18 mouse cellular contexts compared by ENCODE assay signal in the genomic region with DNA sequence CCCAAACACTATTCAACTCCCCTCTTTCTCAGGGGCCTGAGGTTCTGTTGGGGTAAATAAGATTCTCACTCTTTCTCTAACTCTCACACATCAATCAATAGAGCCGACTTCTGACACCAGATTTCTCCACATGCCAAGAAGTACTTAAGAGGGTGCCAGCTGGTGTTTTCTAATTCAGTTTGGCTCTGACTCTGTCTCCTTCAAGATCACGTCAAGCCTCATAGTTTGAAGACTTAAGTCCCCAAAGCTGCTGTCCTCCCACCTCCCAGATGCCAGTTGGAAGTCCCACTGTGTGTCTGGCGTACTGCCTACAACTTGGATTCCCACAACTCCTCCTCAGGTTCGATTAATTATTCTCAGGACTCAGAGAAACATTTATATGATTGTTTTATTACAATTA. TPM values are rescaled to one million over a fixed set of nuclear protein-coding genes. Genes with fewer than 3 reads are reported as not detected.
DNase-seq lines count a peak whose midpoint lies in the region; ATAC-seq and TF ChIP-seq lines count a peak whose summit lies in the region.
"Had no signal": no experiment of that assay in that cellular context is flagged by ENCODE, and none has a peak within 500 bp of the region (broad histone marks: within the 10 kb centered on the region; RNA-seq: fewer than 3 reads in every experiment).

No protein-coding gene starts in this region.

- no peak overlapping the region for H3K9ac ChIP-seq in midbrain, postnatal 0 days (replicated peaks; ENCODE audit: low read length, poor library complexity, severe bottlenecking)
- H3K9ac ChIP-seq in midbrain, embryonic 14.5 days (replicated peaks; ENCODE audit: low read length) = no peak overlapping the region
- H3K9ac ChIP-seq in forebrain, embryonic 16.5 days (replicated peaks; ENCODE audit: low read depth, low read length) = no peak overlapping the region
- H3K9ac ChIP-seq: heart, embryonic 13.5 days; liver, embryonic 12.5 days; lung, embryonic 14.5 days; neural tube, embryonic 15.5 days had no signal

- H3K27me3 ChIP-seq in heart, embryonic 10.5 days (ENCODE audit: insufficient read depth, poor library complexity, severe bottlenecking) = no peaks in the 10 kb centered on the region
- H3K27me3 ChIP-seq in midbrain, postnatal 0 days (ENCODE audit: insufficient read depth, low read length) = no peaks in the 10 kb centered on the region
- no peaks in the 10 kb centered on the region for H3K27me3 ChIP-seq in midbrain, embryonic 14.5 days (ENCODE audit: control insufficient read depth, insufficient read depth, low read length)
- no peaks in the 10 kb centered on the region for H3K27me3 ChIP-seq in forebrain, embryonic 16.5 days (replicated peaks; ENCODE audit: control insufficient read depth, insufficient read depth, low read length)
- H3K27me3 ChIP-seq: heart, embryonic 13.5 days; liver, embryonic 12.5 days; neural tube, embryonic 15.5 days; Patski had no signal

- no peak overlapping the region for H3K4me2 ChIP-seq in midbrain, postnatal 0 days (ENCODE audit: low read depth, low read length, poor library complexity, severe bottlenecking)
- H3K4me2 ChIP-seq in midbrain, embryonic 14.5 days (ENCODE audit: low read length) = no peak overlapping the region
- H3K4me2 ChIP-seq in forebrain, embryonic 16.5 days (ENCODE audit: low read length) = no peak overlapping the region
- H3K4me2 ChIP-seq: heart, embryonic 13.5 days; liver, embryonic 12.5 days; lung, embryonic 14.5 days; midbrain, embryonic 11.5 days; neural tube, embryonic 15.5 days had no signal

- no peaks in the 10 kb centered on the region for H3K36me3 ChIP-seq in heart, embryonic 10.5 days
- no peaks in the 10 kb centered on the region for H3K36me3 ChIP-seq in midbrain, postnatal 0 days (ENCODE audit: insufficient read depth, low read length)
- H3K36me3 ChIP-seq in midbrain, embryonic 14.5 days (ENCODE audit: control insufficient read depth, insufficient read depth, low read length) = no peaks in the 10 kb centered on the region
- H3K36me3 ChIP-seq in forebrain, embryonic 16.5 days (ENCODE audit: control insufficient read depth, insufficient read depth) = no peaks in the 10 kb centered on the region
- H3K36me3 ChIP-seq: heart, embryonic 13.5 days; liver, embryonic 12.5 days; neural tube, embryonic 15.5 days had no signal

- peak; percentile 56 for DNase-seq in heart, adult 11 months
- no peak for DNase-seq in heart, embryonic 10.5 days (ENCODE audit: low spot score)
- DNase-seq in midbrain, postnatal 0 days (ENCODE audit: low spot score) = peak; percentile 49
- no peak for DNase-seq in midbrain, embryonic 14.5 days
- DNase-seq in urinary bladder, postnatal 14 days (ENCODE audit: low spot score) = no peak
- no peak for DNase-seq in kidney, adult 18-20 months
- DNase-seq: adrenal gland, postnatal 36 days; heart, postnatal 36 days; lung, embryonic 14.5 days; lung, postnatal 4 days had no signal

- no peaks in the 10 kb centered on the region for H3K9me3 ChIP-seq in heart, embryonic 10.5 days
- no peaks in the 10 kb centered on the region for H3K9me3 ChIP-seq in midbrain, postnatal 0 days (ENCODE audit: low read length)
- H3K9me3 ChIP-seq in midbrain, embryonic 14.5 days (ENCODE audit: control insufficient read depth, low read length) = no peaks in the 10 kb centered on the region
- no peaks in the 10 kb centered on the region for H3K9me3 ChIP-seq in forebrain, embryonic 16.5 days (ENCODE audit: control insufficient read depth, low read length)
- H3K9me3 ChIP-seq: heart, embryonic 13.5 days; liver, embryonic 12.5 days; neural tube, embryonic 15.5 days had no signal

- peaks cover 9% of the 10 kb centered on the region for H3K4me1 ChIP-seq in heart, embryonic 10.5 days
- H3K4me1 ChIP-seq in midbrain, postnatal 0 days (ENCODE audit: insufficient read depth, low read length) = no peaks in the 10 kb centered on the region
- H3K4me1 ChIP-seq in midbrain, embryonic 14.5 days (ENCODE audit: control insufficient read depth, insufficient read depth, low read length) = no peaks in the 10 kb centered on the region
- 0 out of 2 replicates have a peak, but pooled peaks cover 10% of the 10 kb centered on the region for H3K4me1 ChIP-seq in forebrain, embryonic 16.5 days (replicated peaks; ENCODE audit: control insufficient read depth, insufficient read depth, low read length)
- H3K4me1 ChIP-seq: neural tube, embryonic 15.5 days had no signal

- no peak for TF ChIP-seq CTCF in midbrain, postnatal 0 days (IDR thresholded peaks at IDR 0.05)

- WGBS in heart, embryonic 10.5 days = 63% methylated on average over 4 of the region's 4 CpGs
- 61% methylated on average over 4 of the region's 4 CpGs for WGBS in midbrain, postnatal 0 days
- WGBS in midbrain, embryonic 14.5 days = 62% methylated on average over 4 of the region's 4 CpGs
- WGBS in forebrain, embryonic 16.5 days = 38% methylated on average over 4 of the region's 4 CpGs

- no peak overlapping the region for H3K4me3 ChIP-seq in heart, embryonic 10.5 days
- H3K4me3 ChIP-seq in midbrain, postnatal 0 days (ENCODE audit: low read depth, low read length) = no peak overlapping the region
- H3K4me3 ChIP-seq in midbrain, embryonic 14.5 days (replicated peaks; ENCODE audit: low read depth, low read length) = no peak overlapping the region
- H3K4me3 ChIP-seq in forebrain, embryonic 16.5 days (replicated peaks; ENCODE audit: low read length) = no peak overlapping the region
- H3K4me3 ChIP-seq: erythroblast, embryonic 14.5 days; heart, embryonic 13.5 days; liver, embryonic 12.5 days; myocyte; neural tube, embryonic 15.5 days had no signal

- ATAC-seq in midbrain, postnatal 0 days (ENCODE audit: low FRiP score) = no peak
- no peak for ATAC-seq in midbrain, embryonic 14.5 days (ENCODE audit: low FRiP score, low TSS enrichment)
- peak; percentile 64 for ATAC-seq in forebrain, embryonic 16.5 days
- ATAC-seq: liver, embryonic 12.5 days; Patski had no signal

- no peak overlapping the region for H3K27ac ChIP-seq in heart, embryonic 10.5 days
- H3K27ac ChIP-seq in midbrain, postnatal 0 days (ENCODE audit: low read depth, low read length) = no peak overlapping the region
- no peak overlapping the region for H3K27ac ChIP-seq in midbrain, embryonic 14.5 days (replicated peaks; ENCODE audit: low read depth, low read length)
- H3K27ac ChIP-seq in forebrain, embryonic 16.5 days (ENCODE audit: low read length) = no peak overlapping the region
- H3K27ac ChIP-seq: heart, embryonic 13.5 days; liver, embryonic 12.5 days; neural tube, embryonic 15.5 days had no signal

RNA-seq across cellular contexts. Expression of gene Abcd3, which starts 54.6 kb away (rescaled TPM):
- 45.5 and 46.1 TPM in 2 replicates for polyA plus RNA-seq in heart, embryonic 10.5 days (2016; fragmentation: Nextera tagmentation; extraction: Ambion mirVana)
- total RNA-seq in midbrain, postnatal 0 days (2014; rRNA removed) = 51.1 and 66.4 TPM in 2 replicates
- polyA plus RNA-seq in midbrain, postnatal 0 days (2015; fragmentation: Nextera tagmentation; extraction: Ambion mirVana) = 76.1 and 77.5 TPM in 2 replicates
- polyA plus RNA-seq in midbrain, embryonic 14.5 days (2014; fragmentation: Nextera tagmentation; extraction: Ambion mirVana) = 59.1 and 75.1 TPM in 2 replicates
- 72.8 and 75.1 TPM in 2 replicates for polyA plus RNA-seq in forebrain, embryonic 16.5 days (2015; fragmentation: Nextera tagmentation; extraction: Ambion mirVana)

Comparison
In these comparisons a context has a peak if more than half of its experiments do, and no peak if none do; other contexts are left out.
1. DNase-seq: peak in heart, adult 11 months (single experiment) and midbrain, postnatal 0 days (single experiment); none in heart, embryonic 10.5 days (single experiment), midbrain, embryonic 14.5 days (single experiment), urinary bladder, postnatal 14 days (single experiment) and kidney, adult 18-20 months (single experiment).